Mouse (Mus musculus) megakaryocyte, embryonic 14.5 days (primary cell): ENCODE measurements around the gene Mad1l1. TPM values are rescaled to one million over a fixed set of nuclear protein-coding genes. Genes with fewer than 3 reads are reported as not detected.
A peak's percentile ranks its signal among the peaks of the same experiment; 100 is the strongest.

Experiments
- H3K27me3 ChIP-seq: replicated peaks from 2 replicates; pipeline ENCODE3; 2012; ENCODE audit warnings: inconsistent platforms
- H3K36me3 ChIP-seq: replicated peaks from 2 replicates; pipeline ENCODE3; 2012; ENCODE audit warnings: low read length, inconsistent platforms, mixed read lengths
- H3K4me1 ChIP-seq: 2 replicates; pipeline ENCODE4 v1.6.1; 2012; ENCODE audit warnings: inconsistent platforms
- H3K4me3 ChIP-seq: replicated peaks from 2 replicates; pipeline ENCODE3; 2012; ENCODE audit warnings: moderate library complexity, mild to moderate bottlenecking, inconsistent platforms
- H3K9me3 ChIP-seq: 2 replicates; pipeline ENCODE4 v1.6.1; 2012; ENCODE audit warnings: inconsistent platforms
- FLI1 ChIP-seq: IDR thresholded peaks from 2 replicates; pipeline ENCODE4 v1.6.1; 2012; ENCODE audit warnings: low read length, inconsistent platforms, mixed read lengths
- GATA1 ChIP-seq: IDR thresholded peaks from 3 replicates; pipeline ENCODE4 v1.6.1; 2012; ENCODE audit warnings: mixed read lengths, low read length, inconsistent platforms, borderline replicate concordance
- polyA plus RNA-seq: library from polyadenylated mRNA; stranded (reverse); fragments of >175 nt; gene quantifications from 2 replicates; pipeline ENCODE4 v1.2.3, GENCODE M21; 2012; ENCODE audit warnings: low replicate concordance; ENCODE audit not compliant: insufficient read depth

Mad1l1 gene
- polyA plus RNA-seq, 1 experiment, result 10.3 TPM

DNA sequence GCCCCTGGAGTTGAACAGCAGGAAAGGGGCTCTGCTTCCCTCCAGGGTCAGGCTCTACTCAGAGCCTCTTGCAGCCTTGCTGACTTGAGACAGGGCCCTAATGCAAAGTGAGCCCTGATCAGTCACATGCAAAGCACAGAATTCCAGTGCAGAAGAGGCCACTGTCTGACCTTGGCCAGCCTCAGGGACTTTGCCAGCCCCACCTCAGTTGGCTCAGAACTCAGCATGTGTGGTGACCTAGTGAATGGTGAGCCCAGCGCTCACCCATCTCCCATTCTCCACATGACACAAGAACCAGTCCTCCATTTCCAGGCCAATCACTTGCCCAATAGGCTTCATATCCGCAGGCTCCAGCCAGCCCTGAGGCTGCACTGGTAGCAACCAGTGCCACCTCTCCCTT lies 296.1 kb downstream of the Mad1l1 start:
- peaks cover 13% of the 10 kb centered on the region for H3K36me3 ChIP-seq
- H3K4me1 ChIP-seq, result peaks cover 52% of the 10 kb centered on the region
- H3K9me3 ChIP-seq, result no peaks in the 10 kb centered on the region
- H3K27me3 ChIP-seq, result peaks cover 13% of the 10 kb centered on the region
- TF ChIP-seq GATA1, result no peak
- no peak for TF ChIP-seq FLI1
- no peak overlapping the region for H3K4me3 ChIP-seq

GRCm38 (mm10) chr5:140023941-140024500 lies 297.3 kb downstream of the Mad1l1 start:
- Histone ChIP-seq H3K4me3 (peak overlapping the region; percentile 28), H3K27me3 (peaks cover 11% of the 10 kb centered on the region), H3K36me3 (peaks cover 13% of the 10 kb centered on the region), H3K4me1 (peaks cover 64% of the 10 kb centered on the region), H3K9me3 (no peaks in the 10 kb centered on the region)
- TF ChIP-seq FLI1 (no peak), GATA1 (no peak)

- peaks cover 13% of the 10 kb centered on the region for H3K36me3 ChIP-seq
- H3K4me3 ChIP-seq, result no peak overlapping the region
- TF ChIP-seq FLI1, result no peak
- TF ChIP-seq GATA1, result no peak
- peaks cover 70% of the 10 kb centered on the region for H3K4me1 ChIP-seq
- no peaks in the 10 kb centered on the region for H3K9me3 ChIP-seq
- peaks cover 2% of the 10 kb centered on the region for H3K27me3 ChIP-seq
Measured at GRCm38 (mm10) chr5:140022861-140023260, 298.5 kb downstream of the Mad1l1 start.

DNA sequence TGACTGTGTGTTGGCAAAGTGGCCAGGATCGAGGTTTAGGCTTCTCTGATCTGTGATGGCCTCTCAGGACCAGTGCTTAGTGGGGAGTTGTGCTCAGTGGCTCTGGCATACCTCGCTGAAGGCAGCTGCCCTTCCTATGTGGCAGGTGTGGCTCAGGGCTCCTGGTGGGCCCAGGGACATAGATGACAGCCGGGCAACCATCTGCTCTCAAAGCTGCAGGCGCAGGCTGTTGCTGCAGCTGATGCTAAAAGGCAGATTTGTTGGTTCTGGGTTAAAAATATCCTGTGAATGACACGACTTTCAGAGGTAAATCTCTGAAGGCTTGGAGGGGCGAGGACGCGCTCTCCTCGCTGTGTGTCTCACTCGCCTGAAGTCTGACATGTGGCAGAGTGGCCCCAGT lies 299.6 kb downstream of the Mad1l1 start:
- Histone ChIP-seq H3K36me3 (peaks cover 13% of the 10 kb centered on the region), H3K9me3 (no peaks in the 10 kb centered on the region), H3K4me1 (peaks cover 69% of the 10 kb centered on the region), H3K4me3 (no peak overlapping the region), H3K27me3 (peaks cover under 1% of the 10 kb centered on the region)
- TF ChIP-seq GATA1 (no peak), FLI1 (no peak)

GRCm38 (mm10) chr5:140019616-140020015 lies 301.7 kb downstream of the Mad1l1 start:
- no peaks in the 10 kb centered on the region for H3K27me3 ChIP-seq
- H3K9me3 ChIP-seq, result no peaks in the 10 kb centered on the region
- peaks cover 72% of the 10 kb centered on the region for H3K4me1 ChIP-seq
- no peak overlapping the region for H3K4me3 ChIP-seq
- TF ChIP-seq GATA1 (no peak), FLI1 (no peak)
- peaks cover 5% of the 10 kb centered on the region for H3K36me3 ChIP-seq

- Histone ChIP-seq H3K36me3 (peaks cover 5% of the 10 kb centered on the region), H3K9me3 (no peaks in the 10 kb centered on the region), H3K4me3 (no peak overlapping the region), H3K27me3 (no peaks in the 10 kb centered on the region), H3K4me1 (peaks cover 63% of the 10 kb centered on the region)
- TF ChIP-seq GATA1 (no peak), FLI1 (no peak)
Measured at GRCm38 (mm10) chr5:140018780-140019179, 302.6 kb downstream of the Mad1l1 start.

- no peaks in the 10 kb centered on the region for H3K36me3 ChIP-seq
- TF ChIP-seq GATA1 (no peak), FLI1 (no peak)
- H3K27me3 ChIP-seq, result peaks cover 3% of the 10 kb centered on the region
- no peak overlapping the region for H3K4me3 ChIP-seq
- H3K9me3 ChIP-seq, result no peaks in the 10 kb centered on the region
- peaks cover 53% of the 10 kb centered on the region for H3K4me1 ChIP-seq
Measured at GRCm38 (mm10) chr5:140016896-140017295, 304.5 kb downstream of the Mad1l1 start.

GRCm38 (mm10) chr5:140013652-140014051 lies 307.7 kb downstream of the Mad1l1 start:
- TF ChIP-seq FLI1, result no peak
- TF ChIP-seq GATA1, result no peak
- peaks cover 24% of the 10 kb centered on the region for H3K4me1 ChIP-seq
- H3K4me3 ChIP-seq, result no peak overlapping the region
- peaks cover 7% of the 10 kb centered on the region for H3K36me3 ChIP-seq
- H3K27me3 ChIP-seq, result peaks cover 3% of the 10 kb centered on the region
- no peaks in the 10 kb centered on the region for H3K9me3 ChIP-seq

GRCm38 (mm10) chr5:140012286-140012967 lies 308.9 kb downstream of the Mad1l1 start:
- H3K36me3 ChIP-seq, result peaks cover 17% of the 10 kb centered on the region
- H3K27me3 ChIP-seq, result peaks cover 3% of the 10 kb centered on the region
- peaks cover 17% of the 10 kb centered on the region for H3K4me1 ChIP-seq
- TF ChIP-seq GATA1 (no peak), FLI1 (no peak)
- no peak overlapping the region for H3K4me3 ChIP-seq
- no peaks in the 10 kb centered on the region for H3K9me3 ChIP-seq

GRCm38 (mm10) chr5:140010405-140010804 lies 310.9 kb downstream of the Mad1l1 start:
- Histone ChIP-seq H3K4me1 (peaks cover 6% of the 10 kb centered on the region; the same call in 1 of the 2 replicates), H3K27me3 (peaks cover 3% of the 10 kb centered on the region), H3K9me3 (no peaks in the 10 kb centered on the region), H3K36me3 (peaks cover 17% of the 10 kb centered on the region), H3K4me3 (no peak overlapping the region)
- TF ChIP-seq FLI1, result no peak
- TF ChIP-seq GATA1, result no peak
